Mouse (Mus musculus): ENCODE data around the gene Trio.

The Trio gene

GRCm38 (mm10) chr15:27795942-27796867 lies 229.4 kb downstream of the Trio start:
- no peak for DNase-seq (ENCODE audit: low read depth)

GRCm38 (mm10) chr15:27793284-27793683 lies 232.4 kb downstream of the Trio start:
- no peak for DNase-seq (ENCODE audit: low read depth)

GRCm38 (mm10) chr15:27792473-27792872 lies 233.2 kb downstream of the Trio start:
- no peak for DNase-seq (ENCODE audit: low read depth)

DNA sequence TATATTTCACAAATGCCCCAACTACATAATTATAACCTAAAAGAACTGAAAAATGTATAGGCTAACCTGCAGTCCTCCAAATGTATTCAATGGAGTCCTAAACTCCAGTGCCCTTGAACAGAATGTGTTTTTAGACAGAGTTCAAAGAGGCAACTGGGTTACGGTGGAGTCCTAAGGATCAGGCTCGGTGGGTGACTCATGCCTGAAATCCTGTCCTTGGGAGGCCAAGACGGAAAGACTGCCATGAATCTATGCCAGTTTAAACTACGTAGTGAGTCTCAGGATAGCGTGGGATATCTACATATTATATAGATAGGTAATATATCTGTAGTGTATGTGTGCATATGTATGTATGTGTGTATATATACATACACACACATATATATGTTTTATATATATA lies 234.5 kb downstream of the Trio start:
- DNase-seq (ENCODE audit: low read depth) = no peak

- DNase-seq (ENCODE audit: low read depth) = no peak
These were observed 234.9 kb downstream of the Trio start for GRCm38 (mm10) chr15:27790699-27791098.

GRCm38 (mm10) chr15:27789325-27789724 lies 236.3 kb downstream of the Trio start:
- no peak for DNase-seq (ENCODE audit: low read depth)

GRCm38 (mm10) chr15:27788122-27788759 lies 237.4 kb downstream of the Trio start:
- no peak for DNase-seq (ENCODE audit: low read depth)

DNA sequence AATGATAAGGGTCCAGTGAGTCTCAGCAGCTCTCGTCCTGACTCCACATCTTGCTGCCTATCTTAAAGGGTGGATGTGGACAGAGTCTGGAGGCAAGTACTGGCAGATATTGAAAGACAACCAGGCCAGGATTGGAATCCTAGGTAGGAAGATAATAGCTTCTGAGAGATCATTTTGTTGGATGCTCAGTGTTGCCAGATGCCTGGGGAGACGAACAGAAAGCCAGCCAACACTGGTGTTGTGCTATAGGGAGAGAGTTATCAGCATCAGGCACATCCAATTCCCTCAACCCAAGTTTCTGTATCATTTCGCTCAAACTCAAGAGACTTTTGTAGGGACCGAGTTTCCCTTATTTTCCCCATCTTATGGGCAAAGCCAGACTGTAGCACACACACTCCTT lies 238.5 kb downstream of the Trio start:
- DNase-seq (ENCODE audit: low read depth) = no peak

GRCm38 (mm10) chr15:27786418-27786817 lies 239.2 kb downstream of the Trio start:
- no peak for DNase-seq (ENCODE audit: low read depth)

GRCm38 (mm10) chr15:27785280-27786001 lies 240.2 kb downstream of the Trio start:
- DNase-seq (ENCODE audit: low read depth) = no peak

GRCm38 (mm10) chr15:27784126-27784563 lies 241.5 kb downstream of the Trio start:
- DNase-seq (ENCODE audit: low read depth) = no peak

GRCm38 (mm10) chr15:27783541-27784125 lies 242.0 kb downstream of the Trio start:
- DNase-seq (ENCODE audit: low read depth) = no peak

GRCm38 (mm10) chr15:27783092-27783491 lies 242.6 kb downstream of the Trio start:
- no peak for DNase-seq (ENCODE audit: low read depth)

DNA sequence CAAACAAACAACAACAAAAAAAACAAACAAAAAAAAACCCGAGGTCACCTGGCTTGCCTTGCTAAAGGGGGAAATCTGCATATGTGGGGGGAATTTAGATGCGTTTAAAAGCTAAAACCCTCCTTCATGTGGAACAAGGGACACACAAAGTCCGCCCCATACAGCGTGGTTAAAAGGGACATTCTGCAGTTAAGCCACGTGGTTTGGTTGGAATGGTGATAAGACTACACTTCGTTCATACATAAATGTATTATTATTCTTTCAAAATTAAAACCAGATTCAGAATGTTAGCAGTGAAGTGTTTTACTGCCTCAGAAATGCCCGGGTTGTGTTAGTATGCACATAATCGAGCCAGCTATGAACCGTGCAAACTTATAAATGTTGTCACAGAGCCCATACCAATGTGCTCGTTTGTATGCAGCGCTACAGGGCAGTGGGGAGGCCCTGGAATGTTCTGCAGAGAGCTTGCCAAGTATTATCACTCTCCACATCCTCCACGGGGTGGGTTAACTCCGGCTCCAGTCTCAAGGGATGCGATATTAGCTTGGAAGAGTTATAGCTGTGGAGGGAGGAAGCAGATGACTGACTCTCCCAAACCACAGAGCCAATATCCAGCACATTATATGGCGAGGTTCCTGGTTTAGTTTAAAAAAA lies 243.1 kb downstream of the Trio start:
- DNase-seq (ENCODE audit: low read depth) = no peak

DNA sequence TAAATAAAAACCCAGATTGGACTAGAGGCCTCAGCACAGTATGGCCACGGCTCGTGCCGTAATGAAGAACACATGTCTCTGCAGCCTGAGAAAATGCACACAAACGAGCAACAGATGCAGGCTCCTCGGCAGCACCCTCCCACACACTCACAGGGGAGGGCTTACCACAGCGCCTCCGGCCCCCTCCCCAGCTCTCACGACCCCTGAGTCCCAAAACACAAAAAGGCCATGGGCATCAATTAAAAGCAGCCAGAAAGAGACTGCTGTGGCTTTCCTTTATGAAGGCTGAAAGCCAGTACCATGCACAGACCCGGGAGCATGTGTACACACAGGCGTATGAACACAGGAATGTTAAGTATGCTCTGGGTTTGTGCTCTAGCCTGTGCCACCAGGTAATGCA lies 245.8 kb downstream of the Trio start:
- no peak for DNase-seq (ENCODE audit: low read depth)

GRCm38 (mm10) chr15:27779398-27779797 lies 246.2 kb downstream of the Trio start:
- no peak for DNase-seq (ENCODE audit: low read depth)

DNA sequence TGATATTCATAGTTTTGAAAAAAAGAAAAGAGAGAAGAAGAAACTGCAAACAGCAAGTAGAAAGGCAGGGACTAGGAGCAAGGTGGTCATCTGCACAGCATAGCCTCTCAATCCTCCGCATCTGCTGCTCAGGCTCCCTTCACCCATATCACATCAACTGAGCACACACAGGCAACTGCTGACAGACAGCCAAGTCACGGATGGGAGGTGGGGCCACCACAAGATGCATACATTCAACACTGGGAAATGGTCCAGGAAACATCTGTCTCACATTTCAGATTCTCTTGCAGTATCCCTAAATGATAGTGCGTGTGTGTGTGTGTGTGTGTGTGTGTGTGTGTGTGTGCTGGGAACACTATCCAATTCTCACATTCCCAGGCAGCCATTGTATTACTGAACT lies 247.4 kb downstream of the Trio start:
- DNase-seq (ENCODE audit: low read depth) = no peak

GRCm38 (mm10) chr15:27777455-27778190 lies 248.0 kb downstream of the Trio start:
- no peak for DNase-seq (ENCODE audit: low read depth)

DNA sequence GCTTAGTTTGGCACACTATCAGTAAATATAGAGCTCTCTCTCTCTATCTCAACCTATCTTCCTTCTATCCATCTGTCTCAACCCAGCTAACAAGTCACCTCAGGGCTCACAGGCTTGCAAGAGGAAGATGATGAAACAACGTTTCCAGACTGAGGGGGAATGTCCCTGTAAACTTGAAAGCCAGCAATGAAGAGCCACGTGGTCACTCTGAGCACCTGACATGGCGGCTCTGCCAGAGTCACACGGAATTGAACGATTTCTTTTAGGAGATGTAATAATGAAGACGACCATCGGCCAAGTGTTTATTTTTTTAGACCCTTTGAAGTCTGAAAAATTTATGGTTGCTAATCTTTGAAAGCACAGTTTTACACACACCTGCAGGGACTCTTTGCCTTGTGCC lies 251.2 kb downstream of the Trio start:
- DNase-seq (ENCODE audit: low read depth) = no peak

DNA sequence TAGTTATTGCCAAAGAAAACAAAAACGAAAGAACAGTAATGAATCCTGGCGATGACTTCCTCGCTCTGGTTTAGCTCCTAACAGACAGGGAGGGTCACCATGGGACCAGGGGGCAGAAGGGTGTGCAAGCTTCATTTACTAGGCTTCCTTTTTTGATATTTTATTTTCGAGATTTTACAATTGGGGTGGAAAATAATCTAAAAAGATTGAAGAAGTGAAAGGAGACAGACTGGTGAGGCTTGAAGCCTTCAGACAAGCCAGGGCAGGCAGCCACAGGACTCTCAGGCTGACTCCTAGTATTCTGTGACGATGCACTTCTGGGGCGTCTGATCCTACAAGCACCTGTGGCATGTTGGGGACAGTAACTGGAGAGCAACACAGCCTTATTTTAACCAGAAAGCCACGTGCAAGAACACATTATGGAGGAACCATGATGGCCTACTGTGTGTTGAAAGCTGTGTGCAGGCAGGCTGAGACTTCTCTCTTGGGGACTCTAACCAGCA lies 253.5 kb downstream of the Trio start:
- no peak for DNase-seq (ENCODE audit: low read depth)

DNA sequence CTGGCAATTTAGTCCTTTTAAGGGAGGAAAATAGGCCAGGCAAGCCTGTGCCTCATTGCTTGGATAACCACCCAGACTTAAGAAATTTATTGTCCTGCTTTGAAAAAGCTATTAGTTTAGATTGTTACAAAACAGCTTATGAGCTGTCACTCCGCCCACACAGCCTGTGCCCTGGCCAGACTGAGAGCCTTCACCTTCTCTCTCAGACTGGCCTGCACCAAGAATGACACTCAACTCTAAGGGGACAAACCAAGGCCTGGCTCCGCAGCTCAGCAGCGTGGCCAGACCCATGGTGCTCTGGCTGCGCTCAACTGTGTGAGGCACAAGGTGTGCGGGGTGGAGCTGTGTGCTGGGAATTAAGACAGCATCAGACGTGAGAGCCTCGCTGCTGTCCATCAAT lies 254.1 kb downstream of the Trio start:
- DNase-seq (ENCODE audit: low read depth) = no peak
